Mouse (Mus musculus) liver, embryonic 14.5 days (tissue): Measurements from ENCODE around the gene E2f4.

Experiments used
- CTCF ChIP-seq: IDR thresholded peaks from 2 replicates; pipeline ENCODE4 v1.5.1; 2016; ENCODE audit warnings: antibody characterized with exemption, low read depth, control low read depth
- EP300 ChIP-seq: IDR thresholded peaks from 2 replicates; pipeline ENCODE4 v1.6.1; 2016; ENCODE audit warnings: antibody characterized with exemption, low read depth

- TF ChIP-seq CTCF (no peak), EP300 (no peak)
Measured at GRCm38 (mm10) chr8:105253766-105254151, 43.7 kb upstream of the E2f4 start.
